ENCODE assay signal across 13 mouse cellular contexts in genomic region chr9:14699288-14699640, GRCm38 (mm10). TPM values are rescaled to one million over a fixed set of nuclear protein-coding genes. Genes with fewer than 3 reads are reported as not detected.
DNase-seq lines count a peak whose midpoint lies in the region; ATAC-seq and TF ChIP-seq lines count a peak whose summit lies in the region.
"Had no signal": no experiment of that assay in that cellular context is flagged by ENCODE, and none has a peak within 500 bp of the region (broad histone marks: within the 10 kb centered on the region; RNA-seq: fewer than 3 reads in every experiment).

No protein-coding gene starts in this region.

- H3K27me3 ChIP-seq in forebrain, embryonic 14.5 days (replicated peaks; ENCODE audit: control insufficient read depth, insufficient read depth, low read length): no peaks in the 10 kb centered on the region
- no peaks in the 10 kb centered on the region for H3K27me3 ChIP-seq in forebrain, embryonic 12.5 days
- no peaks in the 10 kb centered on the region for H3K27me3 ChIP-seq in kidney, postnatal 0 days (ENCODE audit: insufficient read depth, low read length)
- no peaks in the 10 kb centered on the region for H3K27me3 ChIP-seq in intestine, embryonic 16.5 days (replicated peaks; ENCODE audit: control insufficient read depth, insufficient read depth, low read length)
- no peaks in the 10 kb centered on the region for H3K27me3 ChIP-seq in stomach, embryonic 14.5 days (ENCODE audit: control insufficient read depth, insufficient read depth, low read length)
- H3K27me3 ChIP-seq: midbrain, embryonic 12.5 days had no signal

- no peak for TF ChIP-seq CTCF in kidney, postnatal 0 days (IDR thresholded peaks at IDR 0.05; ENCODE audit: low read depth)

- H3K4me3 ChIP-seq in forebrain, embryonic 14.5 days (ENCODE audit: low read depth, low read length): no peak overlapping the region
- no peak overlapping the region for H3K4me3 ChIP-seq in forebrain, embryonic 12.5 days (replicated peaks)
- H3K4me3 ChIP-seq in kidney, postnatal 0 days (replicated peaks; ENCODE audit: low read depth, low read length): no peak overlapping the region
- H3K4me3 ChIP-seq in intestine, embryonic 16.5 days (ENCODE audit: low read length): no peak overlapping the region
- H3K4me3 ChIP-seq in stomach, embryonic 14.5 days (ENCODE audit: low read depth, low read length): no peak overlapping the region
- H3K4me3 ChIP-seq: erythroblast, embryonic 14.5 days; heart, adult 2 months; midbrain, embryonic 12.5 days had no signal

- no peak overlapping the region for H3K27ac ChIP-seq in forebrain, embryonic 14.5 days (ENCODE audit: low read depth, low read length)
- no peak overlapping the region for H3K27ac ChIP-seq in forebrain, embryonic 12.5 days
- H3K27ac ChIP-seq in kidney, postnatal 0 days: no peak overlapping the region
- no peak overlapping the region for H3K27ac ChIP-seq in intestine, embryonic 16.5 days (ENCODE audit: low read length)
- H3K27ac ChIP-seq in stomach, embryonic 14.5 days (ENCODE audit: low read length): no peak overlapping the region
- H3K27ac ChIP-seq: heart, adult 2 months; hindbrain, postnatal 0 days; midbrain, embryonic 12.5 days had no signal

- DNase-seq in forebrain, embryonic 14.5 days (ENCODE audit: low spot score): no peak
- no peak for DNase-seq in kidney, postnatal 0 days (ENCODE audit: low spot score)
- DNase-seq in kidney, postnatal 14 days: no peak
- no peak for DNase-seq in urinary bladder, adult 18-20 months (ENCODE audit: low spot score in 2 of 2)

- no peaks in the 10 kb centered on the region for H3K36me3 ChIP-seq in forebrain, embryonic 14.5 days (ENCODE audit: control insufficient read depth, insufficient read depth, low read length)
- H3K36me3 ChIP-seq in forebrain, embryonic 12.5 days (replicated peaks): no peaks in the 10 kb centered on the region
- no peaks in the 10 kb centered on the region for H3K36me3 ChIP-seq in kidney, postnatal 0 days (ENCODE audit: insufficient read depth, low read length)
- no peaks in the 10 kb centered on the region for H3K36me3 ChIP-seq in intestine, embryonic 16.5 days (ENCODE audit: control insufficient read depth, insufficient read depth, low read length)
- no peaks in the 10 kb centered on the region for H3K36me3 ChIP-seq in stomach, embryonic 14.5 days (ENCODE audit: control insufficient read depth, insufficient read depth, low read length)
- H3K36me3 ChIP-seq: midbrain, embryonic 12.5 days had no signal

- H3K9ac ChIP-seq in forebrain, embryonic 14.5 days (ENCODE audit: low read length): no peak overlapping the region
- H3K9ac ChIP-seq in forebrain, embryonic 12.5 days: no peak overlapping the region
- no peak overlapping the region for H3K9ac ChIP-seq in kidney, postnatal 0 days (ENCODE audit: low read depth, low read length)
- no peak overlapping the region for H3K9ac ChIP-seq in intestine, embryonic 16.5 days (ENCODE audit: low read depth, low read length)
- no peak overlapping the region for H3K9ac ChIP-seq in stomach, embryonic 14.5 days (replicated peaks; ENCODE audit: low read depth, low read length)
- H3K9ac ChIP-seq: midbrain, embryonic 12.5 days had no signal

- no peaks in the 10 kb centered on the region for H3K9me3 ChIP-seq in forebrain, embryonic 14.5 days (replicated peaks; ENCODE audit: control insufficient read depth, low read length)
- no peaks in the 10 kb centered on the region for H3K9me3 ChIP-seq in forebrain, embryonic 12.5 days
- no peaks in the 10 kb centered on the region for H3K9me3 ChIP-seq in kidney, postnatal 0 days (replicated peaks; ENCODE audit: low read length)
- no peaks in the 10 kb centered on the region for H3K9me3 ChIP-seq in intestine, embryonic 16.5 days (ENCODE audit: control insufficient read depth, low read length)
- H3K9me3 ChIP-seq in stomach, embryonic 14.5 days (ENCODE audit: control insufficient read depth, low read depth, low read length): no peaks in the 10 kb centered on the region
- H3K9me3 ChIP-seq: midbrain, embryonic 12.5 days had no signal

- H3K4me1 ChIP-seq in forebrain, embryonic 14.5 days (ENCODE audit: control insufficient read depth, insufficient read depth, low read length): no peaks in the 10 kb centered on the region
- H3K4me1 ChIP-seq in forebrain, embryonic 12.5 days: no peaks in the 10 kb centered on the region
- H3K4me1 ChIP-seq in kidney, postnatal 0 days (replicated peaks; ENCODE audit: insufficient read depth, low read length): no peaks in the 10 kb centered on the region
- H3K4me1 ChIP-seq in intestine, embryonic 16.5 days (ENCODE audit: control insufficient read depth, insufficient read depth, low read length): no peaks in the 10 kb centered on the region
- H3K4me1 ChIP-seq in stomach, embryonic 14.5 days (ENCODE audit: control insufficient read depth, insufficient read depth, low read length): no peaks in the 10 kb centered on the region
- H3K4me1 ChIP-seq: midbrain, embryonic 12.5 days had no signal

- no peak overlapping the region for H3K4me2 ChIP-seq in forebrain, embryonic 14.5 days (ENCODE audit: low read length)
- H3K4me2 ChIP-seq in forebrain, embryonic 12.5 days: no peak overlapping the region
- no peak overlapping the region for H3K4me2 ChIP-seq in kidney, postnatal 0 days (ENCODE audit: low read length)
- H3K4me2 ChIP-seq in intestine, embryonic 16.5 days (ENCODE audit: low read depth, low read length): no peak overlapping the region
- H3K4me2 ChIP-seq in stomach, embryonic 14.5 days (replicated peaks; ENCODE audit: low read depth, low read length): no peak overlapping the region
- H3K4me2 ChIP-seq: midbrain, embryonic 12.5 days had no signal

- peak; percentile 51 for ATAC-seq in forebrain, embryonic 14.5 days
- no peak for ATAC-seq in forebrain, embryonic 12.5 days (ENCODE audit: low FRiP score)
- peak; percentile 53 for ATAC-seq in kidney, postnatal 0 days (replicated peaks; ENCODE audit: low FRiP score, low read depth)
- ATAC-seq in intestine, embryonic 16.5 days: 0 out of 2 replicates have a peak, but pooled peaks have one; percentile 37
- ATAC-seq in stomach, embryonic 14.5 days (ENCODE audit: insufficient number of reproducible peaks, insufficient read depth, low FRiP score, low read depth): peak; percentile 26; the same call in 1 of the 2 replicates
- ATAC-seq in megakaryocyte progenitor cell, adult 5-6 weeks (replicated peaks; ENCODE audit: poor library complexity): no peak

- whole genome bisulfite sequencing in forebrain, embryonic 14.5 days: 51% methylated on average over 7 of the region's 7 CpGs
- WGBS in forebrain, embryonic 12.5 days: 47% methylated on average over 7 of the region's 7 CpGs
- 43% methylated on average over 7 of the region's 7 CpGs for WGBS in kidney, postnatal 0 days
- WGBS in intestine, embryonic 16.5 days: 41% methylated on average over 7 of the region's 7 CpGs
- 37% methylated on average over 7 of the region's 7 CpGs for WGBS in stomach, embryonic 14.5 days

RNA-seq across cellular contexts. Expression of gene Piwil4, which starts 41.3 kb away (rescaled TPM):
- 0.10 and 0.17 TPM in 2 replicates for polyA plus RNA-seq in forebrain, embryonic 14.5 days (2014; fragmentation: Nextera tagmentation; extraction: Ambion mirVana)
- 0.17 TPM in 1 of 2 replicates, not detected in the other for polyA plus RNA-seq in forebrain, embryonic 12.5 days (2016; fragmentation: Nextera tagmentation; extraction: Ambion mirVana)
- 0.08 and 0.11 TPM in 2 replicates for polyA plus RNA-seq in kidney, postnatal 0 days (2015; fragmentation: Nextera tagmentation; extraction: Ambion mirVana)
- 0.21 TPM in 2 replicates for polyA plus RNA-seq in intestine, embryonic 16.5 days (2015; fragmentation: Nextera tagmentation; extraction: Ambion mirVana)
- polyA plus RNA-seq in stomach, embryonic 14.5 days (2014; fragmentation: Nextera tagmentation; extraction: Ambion mirVana): 0.11 and 0.12 TPM in 2 replicates
- 0.29 TPM in 1 of 2 replicates, not detected in the other for total RNA-seq in megakaryocyte progenitor cell, adult 5-6 weeks (2015)
- total RNA-seq in megakaryocyte progenitor cell, adult 5-6 weeks (2017): not detected in 2 replicates
- total RNA-seq: heart, adult 2 months; left cerebral cortex, adult 8-10 months had no signal
- polyA plus RNA-seq: erythroblast, embryonic 14.5 days; heart, adult 2 months had no signal

RNA-seq across cellular contexts. Expression of gene Fut4, which starts 52.9 kb away (rescaled TPM):
- polyA plus RNA-seq in forebrain, embryonic 14.5 days (2014; fragmentation: Nextera tagmentation; extraction: Ambion mirVana): 0.36 and 0.58 TPM in 2 replicates
- 1.5 TPM in 2 replicates for polyA plus RNA-seq in forebrain, embryonic 12.5 days (2016; fragmentation: Nextera tagmentation; extraction: Ambion mirVana)
- 2.9 and 3.2 TPM in 2 replicates for polyA plus RNA-seq in kidney, postnatal 0 days (2015; fragmentation: Nextera tagmentation; extraction: Ambion mirVana)
- 4.6 and 5.2 TPM in 2 replicates for polyA plus RNA-seq in intestine, embryonic 16.5 days (2015; fragmentation: Nextera tagmentation; extraction: Ambion mirVana)
- polyA plus RNA-seq in stomach, embryonic 14.5 days (2014; fragmentation: Nextera tagmentation; extraction: Ambion mirVana): 7.1 and 7.6 TPM in 2 replicates
- 6.3 and 10.0 TPM in 2 replicates for total RNA-seq in megakaryocyte progenitor cell, adult 5-6 weeks (2015)
- 8.6 and 9.3 TPM in 2 replicates for total RNA-seq in megakaryocyte progenitor cell, adult 5-6 weeks (2017)
- polyA plus RNA-seq: erythroblast, embryonic 14.5 days had no signal

RNA-seq across cellular contexts. Expression of gene Amotl1, which starts 54.4 kb away (rescaled TPM):
- 9.9 and 10.9 TPM in 2 replicates for polyA plus RNA-seq in forebrain, embryonic 14.5 days (2014; fragmentation: Nextera tagmentation; extraction: Ambion mirVana)
- 14.1 and 14.8 TPM in 2 replicates for polyA plus RNA-seq in forebrain, embryonic 12.5 days (2016; fragmentation: Nextera tagmentation; extraction: Ambion mirVana)
- polyA plus RNA-seq in kidney, postnatal 0 days (2015; fragmentation: Nextera tagmentation; extraction: Ambion mirVana): 12.0 and 12.8 TPM in 2 replicates
- polyA plus RNA-seq in intestine, embryonic 16.5 days (2015; fragmentation: Nextera tagmentation; extraction: Ambion mirVana): 8.1 and 8.4 TPM in 2 replicates
- polyA plus RNA-seq in stomach, embryonic 14.5 days (2014; fragmentation: Nextera tagmentation; extraction: Ambion mirVana): 31.8 and 35.3 TPM in 2 replicates
- not detected in 2 replicates for total RNA-seq in megakaryocyte progenitor cell, adult 5-6 weeks (2015)
- 0.24 TPM in 1 of 2 replicates, not detected in the other for total RNA-seq in megakaryocyte progenitor cell, adult 5-6 weeks (2017)

Comparison
In these comparisons a context has a peak if more than half of its experiments do, and no peak if none do; other contexts are left out.
1. ATAC-seq: peak in forebrain, embryonic 14.5 days (single experiment), kidney, postnatal 0 days (single experiment), intestine, embryonic 16.5 days (single experiment) and stomach, embryonic 14.5 days (single experiment); none in forebrain, embryonic 12.5 days (single experiment) and megakaryocyte progenitor cell, adult 5-6 weeks (single experiment).